ENCODE assay signal across 26 mouse cellular contexts in the genomic region with DNA sequence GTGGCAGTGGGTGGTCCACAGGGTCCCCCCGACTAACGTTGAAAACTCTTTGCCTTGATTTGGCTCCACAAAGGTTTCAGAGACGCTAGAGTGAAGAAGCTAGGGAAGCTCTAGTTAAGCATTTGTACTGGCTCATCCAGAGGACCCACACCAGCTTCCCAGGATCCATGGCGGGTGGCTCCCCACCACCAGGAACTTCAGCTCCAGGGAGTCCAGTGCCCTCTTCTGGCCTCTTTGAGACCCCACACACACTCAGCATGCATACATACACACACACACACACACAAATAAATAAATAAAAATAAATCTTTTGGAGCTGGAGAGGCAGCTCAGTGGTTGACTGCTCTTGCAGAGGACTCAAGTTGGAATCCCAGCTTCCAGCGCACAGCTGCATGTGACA. TPM values are rescaled to one million over a fixed set of nuclear protein-coding genes. Genes with fewer than 3 reads are reported as not detected.
"Had no signal": no experiment of that assay in that cellular context is flagged by ENCODE, and none has a peak within 500 bp of the region (broad histone marks: within the 10 kb centered on the region; RNA-seq: fewer than 3 reads in every experiment).

No protein-coding gene starts in this region.

- H3K4me2 ChIP-seq: heart, embryonic 11.5 days; heart, embryonic 13.5 days; heart, embryonic 15.5 days; hindbrain, embryonic 13.5 days; hindbrain, embryonic 15.5 days; limb, embryonic 13.5 days; limb, embryonic 15.5 days; liver, embryonic 12.5 days had no signal

- ATAC-seq: hindbrain, postnatal 0 days; intestine, embryonic 16.5 days; liver, embryonic 12.5 days had no signal

- H3K4me1 ChIP-seq: heart, embryonic 13.5 days; limb, embryonic 13.5 days; limb, embryonic 15.5 days; liver, embryonic 12.5 days had no signal

- H3K4me3 ChIP-seq: heart, adult 2 months; heart, embryonic 13.5 days; heart, embryonic 15.5 days; hindbrain, embryonic 13.5 days; hindbrain, embryonic 15.5 days; limb, embryonic 13.5 days; limb, embryonic 15.5 days; liver, embryonic 12.5 days had no signal

- DNase-seq: gastrocnemius, postnatal 14 days; gastrocnemius, postnatal 36 days; heart, adult 11 months; heart, adult 2 months; heart, postnatal 14 days; heart, postnatal 36 days; kidney, adult 11 months; kidney, adult 2 months; kidney, postnatal 10 days; layer of hippocampus, adult 9-11 months; layer of hippocampus, postnatal 36 days; left cerebral cortex, postnatal 4 days had no signal

- H3K27me3 ChIP-seq: heart, embryonic 13.5 days; heart, embryonic 15.5 days; hindbrain, embryonic 13.5 days; hindbrain, embryonic 15.5 days; limb, embryonic 13.5 days; limb, embryonic 15.5 days; liver, embryonic 12.5 days had no signal

- H3K9me3 ChIP-seq: heart, embryonic 13.5 days; heart, embryonic 15.5 days; hindbrain, embryonic 13.5 days; hindbrain, embryonic 15.5 days; limb, embryonic 13.5 days; limb, embryonic 15.5 days; liver, embryonic 12.5 days had no signal

- H3K27ac ChIP-seq: heart, adult 2 months; heart, embryonic 13.5 days; heart, embryonic 15.5 days; hindbrain, embryonic 13.5 days; hindbrain, embryonic 15.5 days; hindbrain, postnatal 0 days; limb, embryonic 13.5 days; limb, embryonic 15.5 days; liver, embryonic 12.5 days; liver, embryonic 14.5 days had no signal

- H3K9ac ChIP-seq: heart, embryonic 13.5 days; heart, embryonic 15.5 days; hindbrain, embryonic 13.5 days; hindbrain, embryonic 15.5 days; limb, embryonic 13.5 days; limb, embryonic 15.5 days; liver, embryonic 12.5 days; liver, embryonic 14.5 days had no signal

RNA-seq across cellular contexts. Expression of a gene that starts 16.4 kb away (rescaled TPM):
- total RNA-seq: hematopoietic stem cell, adult 5-6 weeks; liver, adult 2 months had no signal
- polyA plus RNA-seq: liver, embryonic 16.5 days had no signal
